Mouse (Mus musculus): ENCODE results near the gene Mrpl34. TPM values are rescaled to one million over a fixed set of nuclear protein-coding genes. Genes with fewer than 3 reads are reported as not detected.

Gene Mrpl34
- total RNA-seq, 2 experiments from 2014 or later: 59.1 to 84.3 TPM

- DNase-seq: peak; percentile 91
- TF ChIP-seq CTCF (IDR thresholded peaks at IDR 0.05): no peak
- peak within 1 kb of the TSS; percentile 98 for H3K27ac ChIP-seq
- intact Hi-C loops (cut with DNase I): loop anchor here (5.0 kb wide), 1 partner anchor 37 kb away; no protein-coding TSS in a partner anchor
- peak within 1 kb of the TSS; percentile 91 for H3K4me3 ChIP-seq
Observed at GRCm38 (mm10) chr8:71485142-71486135, 20.7 kb downstream of the Mrpl34 start, which contains the start of gene Ano8. TSS of gene Ano8 (minus strand) at chr8:71485963.

- H3K4me3 ChIP-seq: peak overlapping the region; percentile 91
- TF ChIP-seq CTCF (IDR thresholded peaks at IDR 0.05): no peak
- DNase-seq: no peak
- intact Hi-C loops (cut with DNase I): loop anchor here (5.0 kb wide), 1 partner anchor 36 kb away; no protein-coding TSS in a partner anchor
- H3K27ac ChIP-seq: peak overlapping the region; percentile 94
Observed at GRCm38 (mm10) chr8:71486136-71486529, 21.4 kb downstream of the Mrpl34 start.

GRCm38 (mm10) chr8:71487691-71488445 lies 23.1 kb downstream of the Mrpl34 start, which contains the start of gene Gtpbp3:
TSS of gene Gtpbp3 (plus strand) at chr8:71488103.
- peak within 1 kb of the TSS; percentile 79 for H3K4me3 ChIP-seq
- H3K27ac ChIP-seq: peak within 1 kb of the TSS; percentile 98
- peak; percentile 92 for DNase-seq
- intact Hi-C loops (cut with DNase I): loop anchor here (5.0 kb wide), 1 partner anchor 34 kb away; no protein-coding TSS in a partner anchor
- no peak for TF ChIP-seq CTCF (IDR thresholded peaks at IDR 0.05)

DNA sequence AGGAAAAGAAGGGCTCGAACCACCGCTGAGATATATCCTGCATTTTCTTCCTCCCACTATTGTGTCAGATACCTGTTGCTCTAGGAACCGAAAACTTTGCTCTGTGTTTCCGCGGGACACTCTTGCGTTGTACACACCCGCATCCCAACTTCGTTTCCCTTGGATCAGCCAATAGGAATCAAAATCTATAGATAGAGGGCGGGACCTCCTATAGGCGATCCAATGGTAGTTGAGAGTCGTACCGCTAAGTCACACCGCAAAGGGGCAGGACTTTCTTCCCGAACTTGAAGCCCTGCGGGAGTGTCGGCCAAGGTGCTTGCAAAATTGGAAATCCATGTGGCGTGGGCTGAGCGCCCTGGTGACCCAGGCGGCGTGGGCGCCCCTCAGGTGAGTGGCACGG lies 23.7 kb downstream of the Mrpl34 start:
- peak overlapping the region; percentile 79 for H3K4me3 ChIP-seq
- intact Hi-C loops (cut with DNase I): loop anchor here (5.0 kb wide), 1 partner anchor 34 kb away; no protein-coding TSS in a partner anchor
- peak; percentile 89 for DNase-seq

GRCm38 (mm10) chr8:71495039-71495438 lies 30.3 kb downstream of the Mrpl34 start:
- peak overlapping the region; percentile 61 for H3K4me3 ChIP-seq
- DNase-seq: peak; percentile 93
- intact Hi-C loops (cut with DNase I): no loop called here
- peak overlapping the region; percentile 81 for H3K27ac ChIP-seq
- peak; percentile 77 for TF ChIP-seq CTCF (IDR thresholded peaks at IDR 0.05)

More for the DNA sequence above, 23.7 kb downstream of the Mrpl34 start:
- H3K27ac ChIP-seq: peak overlapping the region; percentile 98
- 0 out of 2 replicates have a peak, but pooled peaks have one; percentile 1 for TF ChIP-seq CTCF (IDR thresholded peaks at IDR 0.05)

- intact Hi-C loops (cut with DNase I): loop anchor here (1.0 kb wide), 1 partner anchor 25 kb away; no protein-coding TSS in a partner anchor
- DNase-seq: peak; percentile 36
- TF ChIP-seq CTCF (IDR thresholded peaks at IDR 0.05): no peak
- Histone ChIP-seq H3K4me3 (no peak overlapping the region; the same call in 1 of the 2 replicates), H3K27ac (peak overlapping the region; percentile 81)
Observed at GRCm38 (mm10) chr8:71495811-71496210, 31.1 kb downstream of the Mrpl34 start.

- peak overlapping the region; percentile 81 for H3K27ac ChIP-seq
- DNase-seq: peak; percentile 94
- TF ChIP-seq CTCF (IDR thresholded peaks at IDR 0.05): peak; percentile 41
- peak overlapping the region; percentile 15 for H3K4me3 ChIP-seq
- intact Hi-C loops (cut with DNase I): loop anchor here (1.0 kb wide), 1 partner anchor 25 kb away; no protein-coding TSS in a partner anchor
Observed at GRCm38 (mm10) chr8:71496481-71496880, 31.7 kb downstream of the Mrpl34 start.

- Histone ChIP-seq H3K27ac (peak overlapping the region; percentile 81), H3K4me3 (peak overlapping the region; percentile 15)
- no peak for TF ChIP-seq CTCF (IDR thresholded peaks at IDR 0.05)
- DNase-seq: peak; percentile 22
- intact Hi-C loops (cut with DNase I): no loop called here
Observed at GRCm38 (mm10) chr8:71497077-71497645, 32.4 kb downstream of the Mrpl34 start.

- peak; percentile 44 for DNase-seq
- intact Hi-C loops (cut with DNase I): no loop called here
- H3K27ac ChIP-seq: peak overlapping the region; percentile 81
- no peak for TF ChIP-seq CTCF (IDR thresholded peaks at IDR 0.05)
- H3K4me3 ChIP-seq: peak overlapping the region; percentile 7; the same call in 1 of the 2 replicates
Observed at GRCm38 (mm10) chr8:71497881-71498501, 33.2 kb downstream of the Mrpl34 start.

GRCm38 (mm10) chr8:71498816-71499690 lies 34.3 kb downstream of the Mrpl34 start:
- Histone ChIP-seq H3K27ac (peak overlapping the region; percentile 81), H3K4me3 (no peak overlapping the region)
- no peak for TF ChIP-seq CTCF (IDR thresholded peaks at IDR 0.05)
- peak; percentile 23 for DNase-seq
- intact Hi-C loops (cut with DNase I): no loop called here

Data from gastrocnemius, adult 2 months (tissue).